Mouse (Mus musculus) C2C12 (cell line): Measurements from ENCODE around the gene Slamf8.

Experiments
- CTCF ChIP-seq: IDR thresholded peaks from one replicate; pipeline ENCODE4 v1.5.1; 2011; ENCODE audit not compliant: control insufficient read depth, insufficient read depth, insufficient read length
- MAX ChIP-seq: IDR thresholded peaks from one replicate; pipeline ENCODE4 v1.6.1; 2011; ENCODE audit warnings: mild to moderate bottlenecking, control low read depth

DNA sequence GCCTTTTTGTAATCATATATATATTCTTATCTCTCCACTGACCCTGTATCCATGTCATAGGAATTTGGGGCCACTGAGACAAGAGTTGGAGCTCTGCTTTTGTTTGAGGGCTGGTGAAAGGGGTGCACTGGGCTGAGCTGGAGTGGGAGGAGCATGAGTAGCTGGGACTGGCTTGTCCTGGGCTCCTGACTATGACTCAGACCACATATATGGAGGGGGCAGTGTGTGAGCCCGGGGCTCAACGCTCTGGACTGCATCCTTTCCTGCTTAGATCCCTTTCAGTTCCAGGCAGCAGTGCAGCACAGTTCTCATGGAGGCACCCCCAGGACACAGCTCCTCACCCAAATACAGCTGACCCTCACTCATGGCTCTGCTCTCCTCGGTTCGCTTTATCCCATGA is 44.3 kb downstream of the Slamf8 start:
- no peak for TF ChIP-seq CTCF
- TF ChIP-seq MAX, result no peak
